15 mouse cellular contexts compared by ENCODE assay signal in genomic region chr8:123671454-123671853, GRCm38 (mm10).
"Had no signal": no experiment of that assay in that cellular context is flagged by ENCODE, and none has a peak within 500 bp of the region (broad histone marks: within the 10 kb centered on the region; RNA-seq: fewer than 3 reads in every experiment).

No protein-coding gene starts in this region.

- H3K9ac ChIP-seq: limb, embryonic 12.5 days; liver, embryonic 13.5 days; liver, postnatal 0 days; lung, embryonic 15.5 days; midbrain, embryonic 13.5 days; neural tube, embryonic 13.5 days had no signal

- H3K36me3 ChIP-seq: limb, embryonic 12.5 days; liver, embryonic 13.5 days; lung, embryonic 15.5 days; midbrain, embryonic 13.5 days; neural tube, embryonic 13.5 days had no signal

- H3K4me3 ChIP-seq: left cerebral cortex, adult 2 months; limb, embryonic 12.5 days; liver, embryonic 13.5 days; lung, embryonic 15.5 days; midbrain, embryonic 13.5 days; neural tube, embryonic 13.5 days had no signal

- H3K27ac ChIP-seq: left cerebral cortex, adult 2 months; limb, embryonic 12.5 days; liver, embryonic 13.5 days; lung, embryonic 15.5 days; macrophage; midbrain, embryonic 13.5 days; neural tube, embryonic 13.5 days had no signal

- ATAC-seq: liver, postnatal 0 days; midbrain, embryonic 13.5 days had no signal

- H3K4me2 ChIP-seq: limb, embryonic 12.5 days; liver, embryonic 13.5 days; lung, embryonic 15.5 days; midbrain, embryonic 13.5 days; neural tube, embryonic 13.5 days had no signal

- DNase-seq: kidney, adult 18-20 months; kidney, postnatal 14 days; liver; liver, embryonic 13.5 days; liver, postnatal 0 days; lung, postnatal 14 days; right cerebral cortex, postnatal 4 days; thymus, adult 18-20 months; thymus, postnatal 14 days had no signal

- H3K9me3 ChIP-seq: limb, embryonic 12.5 days; liver, embryonic 13.5 days; lung, embryonic 15.5 days; midbrain, embryonic 13.5 days; neural tube, embryonic 13.5 days had no signal

- H3K27me3 ChIP-seq: limb, embryonic 12.5 days; liver, embryonic 13.5 days; lung, embryonic 15.5 days; midbrain, embryonic 13.5 days; neural tube, embryonic 13.5 days had no signal
